Mouse (Mus musculus): ENCODE results near the gene Ppbp.
"Not testable (repeated sequence)": the region's sequence is repeated elsewhere in the genome, so short reads cannot be mapped to it uniquely, and the experiment has no call there.

Gene Ppbp

DNA sequence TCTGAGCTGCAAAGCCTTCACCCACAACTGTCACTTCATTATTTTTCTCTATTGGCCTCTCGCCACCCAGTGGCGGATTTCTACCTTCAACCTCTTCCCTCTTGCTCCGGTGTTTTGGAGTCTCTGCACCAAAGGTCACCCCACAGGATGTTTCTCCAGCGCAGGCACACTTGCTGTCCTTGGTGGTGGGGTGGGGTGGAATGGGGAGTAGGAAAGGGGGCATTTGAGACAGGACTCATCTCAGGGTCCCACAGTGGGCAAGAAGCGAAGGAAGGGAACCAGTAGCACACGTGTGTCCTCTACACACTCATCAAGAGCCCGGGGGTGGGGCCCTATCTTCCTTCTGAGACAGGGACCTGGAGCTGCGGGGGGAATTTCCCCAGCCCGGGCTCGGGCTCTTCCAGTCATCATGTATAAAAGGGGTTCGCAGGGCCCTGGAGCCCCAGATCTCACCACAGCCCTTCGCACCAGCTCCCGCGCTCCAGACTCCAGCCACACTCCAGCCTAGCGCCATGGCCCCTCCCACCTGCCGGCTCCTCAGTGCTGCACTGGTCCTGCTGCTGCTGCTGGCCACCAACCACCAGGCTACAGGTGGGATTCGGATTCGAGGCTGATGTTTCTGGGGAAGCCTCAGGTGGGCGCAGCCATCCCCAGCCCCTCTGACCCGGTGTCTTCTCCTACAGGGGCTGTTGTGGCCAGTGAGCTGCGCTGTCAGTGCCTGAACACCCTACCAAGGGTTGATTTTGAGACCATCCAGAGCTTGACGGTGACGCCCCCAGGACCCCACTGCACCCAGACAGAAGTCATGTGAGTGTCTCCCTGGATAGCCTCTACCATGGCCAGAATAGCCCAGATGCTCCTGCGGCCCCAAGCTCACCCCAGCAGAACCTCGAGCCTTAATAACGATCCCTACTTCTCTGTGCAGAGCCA, 17.6 kb downstream of the Ppbp start, which contains the start of gene Cxcl3:
Gene Cxcl3 (plus strand): TSS at position 445 of the 930 bp plus-strand sequence.
- intact Hi-C loops (cut with DNase I) = loop anchor here (5.0 to 10.0 kb wide), 2 partner anchors 109 to 124 kb away; partner anchors contain the start of gene Cxcl1

DNA sequence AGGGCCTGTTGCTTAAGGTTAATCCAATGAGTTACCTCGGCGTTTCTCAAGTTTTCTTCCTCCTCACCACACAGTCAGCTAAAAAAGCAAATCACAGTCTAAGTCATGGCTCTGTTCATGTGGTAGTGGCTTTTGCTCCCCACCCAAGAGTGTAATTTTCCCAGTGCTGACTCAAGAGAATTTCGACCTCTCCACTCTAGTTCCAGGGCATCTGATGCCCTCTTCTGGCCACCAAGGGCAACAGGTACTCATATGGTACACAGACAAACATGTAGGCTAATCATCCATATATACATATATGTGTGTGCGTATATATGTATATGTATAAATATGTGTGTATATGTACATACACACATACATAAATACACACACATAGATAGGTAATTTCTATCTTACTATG, 19.8 kb downstream of the Ppbp start:
- intact Hi-C loops (cut with DNase I) = loop anchor here (5.0 to 10.0 kb wide), 2 partner anchors 107 to 126 kb away; partner anchors contain the start of gene Cxcl1

DNA sequence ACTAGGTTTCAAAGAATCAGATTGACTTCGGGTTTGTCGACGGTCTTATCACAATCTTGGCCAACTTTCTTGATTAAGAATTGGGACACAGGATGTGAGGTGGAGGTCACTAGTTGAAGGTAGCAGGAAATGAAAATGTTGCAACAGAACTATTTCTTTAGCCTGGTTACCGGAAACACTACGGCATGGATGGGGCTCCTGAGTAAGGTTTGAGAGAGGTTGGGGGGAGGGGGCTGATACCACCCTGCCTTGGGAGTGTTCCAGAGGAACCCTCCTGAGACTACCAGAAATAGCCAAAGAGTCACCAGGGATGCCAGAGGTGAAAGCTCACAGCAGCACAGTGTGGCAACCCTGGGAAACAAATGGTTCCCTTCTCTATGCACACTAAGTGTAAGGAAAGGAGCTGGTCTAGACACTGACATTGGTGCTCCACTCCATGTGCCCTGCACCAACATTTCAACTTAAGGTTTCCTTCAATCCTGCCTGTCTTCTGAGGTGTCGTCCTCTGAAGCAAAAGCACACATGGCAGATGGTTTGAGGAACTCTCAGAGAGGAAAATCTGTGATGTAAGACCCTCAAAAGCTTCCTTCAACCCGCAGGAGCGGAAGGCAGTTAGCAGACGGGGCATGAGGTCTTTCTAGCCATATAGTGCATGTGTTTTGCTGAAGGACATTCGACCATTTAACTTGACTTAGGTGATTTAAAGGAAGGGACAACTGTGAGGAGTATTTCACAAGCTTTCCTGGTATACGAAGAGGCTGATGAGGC, 21.2 kb downstream of the Ppbp start:
- intact Hi-C loops (cut with DNase I) = loop anchor here (5.0 to 10.0 kb wide), 2 partner anchors 105 to 127 kb away; partner anchors contain the start of gene Cxcl1

DNA sequence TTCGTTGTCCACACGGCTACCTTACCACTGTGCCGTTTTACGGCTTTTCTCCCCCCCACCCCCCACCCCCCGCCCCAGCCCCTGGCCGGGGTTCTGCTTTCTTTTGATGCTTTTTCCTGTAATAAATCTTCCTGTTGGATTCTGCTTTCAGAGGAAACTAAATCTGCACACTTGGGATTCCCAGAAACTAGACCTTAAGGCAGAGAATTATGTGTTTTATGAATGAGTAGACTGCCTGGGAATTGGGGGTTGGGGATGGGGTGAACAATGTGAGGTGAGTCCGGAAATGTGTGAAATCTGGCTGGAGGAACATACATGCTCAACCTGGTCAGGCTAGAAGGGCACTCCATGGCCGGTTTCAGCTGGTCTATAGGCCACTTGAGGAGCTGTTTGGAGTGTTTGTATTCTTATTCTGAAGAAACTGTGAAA, 21.8 kb downstream of the Ppbp start:
- intact Hi-C loops (cut with DNase I) = no loop called here

DNA sequence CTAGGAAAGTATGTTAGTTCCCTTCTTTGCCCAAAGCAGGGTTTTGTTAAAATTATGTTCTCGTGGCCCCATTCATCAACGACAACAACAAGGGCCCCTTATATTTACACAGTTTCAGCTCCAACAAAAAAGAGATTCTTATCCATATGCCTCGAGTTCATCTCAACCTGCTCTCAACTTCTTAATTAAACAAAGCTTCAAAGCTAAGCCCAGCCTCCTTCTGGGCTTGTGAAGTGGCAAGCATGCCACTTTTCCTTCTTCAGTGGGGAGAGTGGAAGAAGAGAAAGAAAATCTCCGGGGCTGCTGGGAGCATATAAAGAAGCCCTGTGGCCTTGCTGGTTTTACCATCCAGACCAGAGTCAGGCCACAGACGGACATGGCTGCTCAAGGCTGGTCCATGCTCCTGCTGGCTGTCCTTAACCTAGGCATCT, 25.9 kb downstream of the Ppbp start, which contains the start of gene Cxcl15:
Gene Cxcl15 (plus strand): TSS at position 340 of the 431 bp plus-strand sequence.
- intact Hi-C loops (cut with DNase I) = no loop called here

DNA sequence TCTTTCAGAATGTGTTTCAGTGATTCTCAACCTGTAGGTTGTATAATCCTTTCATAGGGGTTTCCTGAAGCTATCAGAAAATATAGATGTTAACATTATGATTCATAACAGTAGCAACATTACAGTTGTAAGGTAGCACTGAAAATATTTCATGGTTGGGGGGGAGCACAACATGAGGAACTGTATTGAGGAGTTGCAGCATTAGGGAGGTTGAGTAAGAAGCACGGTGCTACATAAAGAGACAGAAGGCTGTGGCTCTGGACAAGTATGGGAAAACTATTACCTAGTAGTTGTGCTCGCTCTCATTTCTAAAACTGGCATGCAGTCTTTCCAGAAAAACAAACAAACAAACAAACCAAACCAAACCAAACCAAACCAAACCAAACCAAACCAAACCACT, 27.1 kb downstream of the Ppbp start:
- intact Hi-C loops (cut with DNase I) = not testable (repeated sequence)

DNA sequence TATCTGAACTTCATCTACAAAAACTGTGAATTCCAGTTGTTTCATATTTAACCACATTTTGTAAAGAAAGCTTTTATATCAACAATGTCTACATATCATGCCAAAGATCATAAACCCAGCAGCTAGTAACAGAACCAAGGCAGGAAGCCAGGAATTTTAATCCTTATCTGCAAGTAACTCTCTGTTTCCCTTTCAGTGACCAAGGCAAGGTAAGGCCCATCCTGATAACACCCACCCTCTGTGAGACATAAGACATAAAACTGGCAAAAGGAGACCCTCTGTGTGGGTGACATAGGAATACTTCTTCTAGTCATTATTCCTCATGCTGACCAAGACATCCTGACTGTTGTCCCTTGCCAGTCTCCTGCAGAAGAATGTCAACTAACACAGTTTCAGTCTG, 36.3 kb downstream of the Ppbp start:
- intact Hi-C loops (cut with DNase I) = no loop called here

DNA sequence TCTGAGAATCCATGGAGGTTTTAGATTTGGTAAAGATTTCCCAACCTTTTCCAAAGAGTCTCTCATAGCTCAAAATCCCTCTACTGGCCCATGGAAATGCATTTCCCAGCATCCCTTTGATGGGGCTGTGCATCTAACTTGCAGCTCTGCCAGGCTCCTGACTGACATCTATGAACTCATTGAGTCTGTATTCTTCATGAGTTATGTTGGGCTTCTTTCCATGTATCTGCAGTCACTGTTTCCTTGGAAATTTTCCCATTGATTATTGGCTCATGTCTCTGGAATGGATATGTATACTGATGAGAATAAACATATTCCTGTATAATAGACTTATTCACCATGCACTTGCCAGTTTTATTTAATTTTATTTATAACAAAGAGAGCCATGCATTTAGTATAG, 37.7 kb downstream of the Ppbp start:
- intact Hi-C loops (cut with DNase I) = no loop called here

DNA sequence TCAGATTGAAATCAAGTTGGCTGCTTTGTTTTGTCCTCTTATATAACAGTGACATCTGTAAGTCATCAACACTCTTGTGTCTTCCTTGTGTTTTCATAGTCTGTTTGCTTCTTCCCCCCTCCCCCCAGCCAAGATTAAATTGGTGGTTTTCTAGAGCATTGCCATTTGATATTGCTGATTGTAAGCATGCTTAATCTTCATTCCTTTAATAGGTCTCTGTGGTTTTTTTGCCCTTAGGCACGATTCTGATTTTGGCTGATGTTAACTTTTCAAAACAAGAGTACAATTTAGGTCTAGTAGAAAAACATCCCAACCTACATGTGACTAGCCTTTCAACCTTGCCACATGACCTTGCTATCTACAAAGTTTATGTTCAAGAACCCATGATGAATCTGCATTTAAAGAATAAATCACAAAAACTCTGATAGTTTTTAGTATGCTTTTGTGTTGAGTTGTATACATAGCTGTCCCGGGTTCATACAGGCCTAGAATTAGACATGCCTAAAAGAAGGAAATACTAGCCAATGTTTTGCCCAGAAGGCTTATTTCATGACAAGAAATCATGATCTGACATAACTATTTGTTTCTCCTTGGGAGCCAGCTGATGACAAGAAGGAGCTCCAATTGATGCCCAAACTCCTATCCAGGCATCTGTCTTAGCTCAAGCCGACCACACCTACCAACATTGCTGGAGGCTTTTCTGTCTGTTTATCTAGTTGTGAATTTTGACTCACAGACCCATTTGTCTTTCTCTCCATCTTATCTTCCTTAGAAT, 39.0 kb downstream of the Ppbp start:
- intact Hi-C loops (cut with DNase I) = no loop called here

Small RNAs within 50 kb of the gene (microRNA-seq; reads per million reads assigned to microRNA genes)
- 0 reads per million in 2 experiments for gene Gm24322
